Mouse (Mus musculus): ENCODE data around the gene Mpnd. TPM values are rescaled to one million over a fixed set of nuclear protein-coding genes. Genes with fewer than 3 reads are reported as not detected.

Gene Mpnd
- polyA plus RNA-seq, 1 experiment, result 51.1 TPM

DNA sequence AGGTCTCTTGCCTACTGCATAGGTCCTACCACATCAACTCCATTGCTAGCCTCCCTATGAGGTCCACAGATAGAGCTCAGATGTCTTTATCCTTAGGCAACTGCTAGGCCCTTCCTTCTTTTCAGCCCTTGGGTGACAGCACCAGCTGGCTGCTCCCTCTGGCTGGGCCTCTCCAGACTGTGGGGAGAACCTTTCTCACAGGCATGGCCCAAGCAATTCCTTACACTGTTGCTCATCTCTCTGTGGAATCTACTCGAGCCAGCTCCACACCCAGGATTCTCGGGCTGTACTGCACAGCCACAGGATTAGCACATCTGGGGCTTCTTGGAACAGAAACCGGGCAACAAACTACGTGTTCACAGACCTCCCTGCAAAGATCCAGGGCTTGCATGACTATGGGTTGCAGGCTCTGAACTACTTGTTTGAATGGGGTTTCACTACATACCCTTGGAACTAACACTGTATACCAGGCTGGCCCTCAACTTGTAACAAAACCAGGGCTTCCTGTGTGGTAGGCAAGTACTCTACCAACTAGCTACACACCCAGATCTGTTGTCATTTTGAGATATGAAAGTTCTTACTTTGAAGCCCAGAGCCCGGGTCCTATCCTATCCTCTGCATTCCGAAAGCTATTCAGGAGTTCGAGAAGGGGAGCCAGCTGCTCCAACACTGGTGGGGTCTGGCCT is 28.7 kb downstream of the Mpnd start:
- peak overlapping the region; percentile 92 for H3K4me3 ChIP-seq (ENCODE audit: insufficient read depth, low read length)
- TF ChIP-seq POLR2A (IDR thresholded peaks at IDR 0.05; ENCODE audit: low read depth, low read length), result no peak
- H3K4me1 ChIP-seq (ENCODE audit: control insufficient read depth, insufficient read depth, low read length), result peaks cover 24% of the 10 kb centered on the region

DNA sequence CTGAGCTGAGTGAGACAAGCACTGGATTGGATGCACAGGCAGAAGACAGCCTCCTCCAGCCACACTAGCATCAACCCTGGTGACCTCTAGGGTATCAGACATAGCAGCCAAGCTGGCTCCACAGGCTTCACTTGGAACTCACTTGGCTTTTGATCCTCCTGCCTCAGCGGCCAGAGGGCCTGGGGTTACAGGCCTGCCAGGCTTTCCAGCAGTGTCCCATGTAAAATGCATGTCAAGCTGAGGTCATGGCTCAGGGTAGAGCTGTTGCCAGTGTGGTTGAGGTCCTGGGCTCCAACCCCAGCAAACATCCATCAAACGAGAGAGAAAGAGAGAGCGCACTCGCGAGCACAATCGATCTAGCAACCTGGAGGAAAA is 29.2 kb downstream of the Mpnd start:
- peaks cover 24% of the 10 kb centered on the region for H3K4me1 ChIP-seq (ENCODE audit: control insufficient read depth, insufficient read depth, low read length)
- peak overlapping the region; percentile 92 for H3K4me3 ChIP-seq (ENCODE audit: insufficient read depth, low read length)
- peak overlapping the region; percentile 80 for H3K27ac ChIP-seq (ENCODE audit: insufficient read depth, low read length)
- TF ChIP-seq CTCF (IDR thresholded peaks at IDR 0.05; ENCODE audit: borderline replicate concordance, insufficient read depth, low read length) (no peak), POLR2A (IDR thresholded peaks at IDR 0.05; ENCODE audit: low read depth, low read length) (no peak)

More for the DNA sequence above, 28.7 kb downstream of the Mpnd start:
- H3K27ac ChIP-seq (ENCODE audit: insufficient read depth, low read length), result peak overlapping the region; percentile 80

DNA sequence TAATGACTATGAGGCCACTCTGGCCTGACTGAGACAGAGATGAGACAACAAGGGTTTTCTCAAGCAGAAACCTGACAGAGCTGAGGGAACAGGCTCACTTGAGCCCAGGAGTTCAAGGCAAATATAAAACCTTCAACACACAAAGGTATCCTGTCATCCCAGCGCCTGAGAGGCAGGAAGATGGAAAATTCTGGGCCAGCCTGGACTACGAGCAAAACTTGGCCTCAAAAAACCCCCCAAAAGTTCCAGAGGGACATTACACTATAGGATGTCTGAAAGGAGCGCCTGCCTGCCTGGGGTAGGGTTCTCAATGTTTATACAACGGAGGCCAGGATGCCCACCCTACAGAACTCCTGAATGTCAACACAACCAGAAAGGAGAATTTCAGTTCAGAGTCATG is 29.7 kb downstream of the Mpnd start:
- H3K27ac ChIP-seq (ENCODE audit: insufficient read depth, low read length), result peak overlapping the region; percentile 80
- H3K4me3 ChIP-seq (ENCODE audit: insufficient read depth, low read length), result peak overlapping the region; percentile 92
- TF ChIP-seq CTCF (IDR thresholded peaks at IDR 0.05; ENCODE audit: borderline replicate concordance, insufficient read depth, low read length) (no peak), POLR2A (IDR thresholded peaks at IDR 0.05; ENCODE audit: low read depth, low read length) (no peak)
- H3K4me1 ChIP-seq (ENCODE audit: control insufficient read depth, insufficient read depth, low read length), result peaks cover 23% of the 10 kb centered on the region

DNA sequence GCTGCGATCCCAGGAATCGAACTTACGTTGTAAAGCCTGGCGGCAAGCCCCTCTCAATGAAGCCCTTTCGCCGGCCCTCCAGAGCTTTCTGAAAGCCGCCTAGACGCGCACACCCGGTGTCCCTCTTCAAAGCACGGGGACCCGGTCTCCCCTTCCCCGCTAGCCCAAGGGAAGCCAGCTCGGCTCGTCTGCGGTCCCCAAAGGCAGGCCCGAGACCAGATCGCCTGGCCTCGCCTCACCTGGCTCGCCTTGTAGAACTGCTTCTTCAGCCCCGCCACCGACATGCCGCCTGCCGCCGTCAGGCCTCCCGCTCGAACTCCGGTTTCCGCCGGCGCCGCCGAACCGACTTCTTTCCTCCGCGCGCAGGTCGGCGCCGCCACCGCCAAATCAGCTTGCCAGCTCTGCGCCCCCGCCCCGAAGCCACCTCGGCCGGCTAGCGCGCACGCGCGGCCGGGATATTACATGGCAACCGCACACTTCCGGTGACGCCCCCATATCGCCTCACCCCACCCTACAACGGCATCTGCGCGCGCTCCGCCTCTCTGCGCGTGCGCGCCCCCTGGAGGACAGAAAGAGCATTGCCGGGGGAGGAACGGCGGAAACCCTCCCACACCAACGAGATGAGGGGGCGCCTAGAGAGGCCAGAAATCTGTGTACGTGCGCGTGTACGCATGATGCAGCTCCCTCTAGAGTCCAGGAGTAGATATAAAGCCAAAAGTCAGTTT is 30.8 kb downstream of the Mpnd start, which contains the start of gene Sh3gl1:
Sh3gl1 (minus strand) TSS at position 460 of the 725 bp plus-strand sequence.
- H3K4me1 ChIP-seq (ENCODE audit: control insufficient read depth, insufficient read depth, low read length), result peaks cover 12% of the 10 kb centered on the region
- peak within 1 kb of the TSS; percentile 80 for H3K27ac ChIP-seq (ENCODE audit: insufficient read depth, low read length)
- H3K4me3 ChIP-seq (ENCODE audit: insufficient read depth, low read length), result peak within 1 kb of the TSS; percentile 92
- peak; percentile 87 for TF ChIP-seq POLR2A (IDR thresholded peaks at IDR 0.05; ENCODE audit: low read depth, low read length)
- TF ChIP-seq CTCF (IDR thresholded peaks at IDR 0.05; ENCODE audit: borderline replicate concordance, insufficient read depth, low read length), result peak; percentile 95

DNA sequence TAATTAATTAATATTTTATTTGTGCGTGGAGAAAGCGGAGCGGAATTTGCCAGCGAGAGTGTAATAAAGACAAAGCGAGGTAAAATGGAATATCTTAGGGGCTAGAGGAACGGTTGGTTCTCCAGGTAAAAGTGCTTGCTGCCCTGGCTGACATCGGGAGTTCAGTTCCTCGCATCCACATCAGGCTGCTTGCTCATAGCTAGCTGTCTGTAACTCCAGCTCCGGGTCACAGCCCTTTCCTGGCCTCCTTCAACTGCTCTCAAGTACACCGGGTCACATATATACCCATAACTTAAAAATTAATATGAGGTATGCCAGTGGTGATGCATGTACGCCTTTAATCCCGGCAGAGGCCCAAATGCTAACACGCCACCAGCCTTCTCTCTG is 31.4 kb downstream of the Mpnd start:
- Histone ChIP-seq H3K4me3 (ENCODE audit: insufficient read depth, low read length) (peak overlapping the region; percentile 29), H3K4me1 (ENCODE audit: control insufficient read depth, insufficient read depth, low read length) (peaks cover 9% of the 10 kb centered on the region), H3K27ac (ENCODE audit: insufficient read depth, low read length) (no peak overlapping the region)
- TF ChIP-seq POLR2A (IDR thresholded peaks at IDR 0.05; ENCODE audit: low read depth, low read length) (no peak), CTCF (IDR thresholded peaks at IDR 0.05; ENCODE audit: borderline replicate concordance, insufficient read depth, low read length) (no peak)

DNA sequence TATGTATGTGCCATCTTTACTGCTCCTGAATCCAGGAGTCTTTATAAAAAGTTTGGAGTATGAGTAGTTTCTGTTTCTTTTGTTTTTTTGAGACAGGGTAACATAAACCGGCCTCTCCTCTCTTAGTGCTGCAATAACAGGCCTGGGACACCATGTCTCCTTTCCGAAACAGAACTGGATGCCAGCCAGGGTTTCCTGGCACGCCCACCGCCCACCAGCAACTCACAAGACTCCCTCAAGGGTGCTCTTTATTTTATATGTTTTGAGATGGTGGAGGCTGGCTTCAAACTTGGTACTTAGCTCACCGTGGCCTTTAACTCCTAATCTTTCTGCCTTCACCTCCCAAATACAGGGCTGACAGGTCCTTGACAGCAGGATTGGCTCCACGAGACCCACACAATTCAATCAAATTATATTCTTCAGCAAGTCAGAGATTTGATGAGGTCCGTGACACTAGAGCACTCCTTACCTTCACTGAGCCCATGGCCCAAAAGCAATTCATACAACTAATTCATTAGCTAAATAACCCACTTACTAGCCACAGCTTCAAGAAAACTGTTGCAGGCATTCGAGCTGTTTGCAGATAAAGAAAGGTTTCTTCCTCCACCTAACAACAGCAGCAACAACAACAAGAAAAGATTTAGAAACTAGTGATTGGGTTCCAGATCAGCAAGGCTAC is 33.2 kb downstream of the Mpnd start:
- TF ChIP-seq CTCF (IDR thresholded peaks at IDR 0.05; ENCODE audit: borderline replicate concordance, insufficient read depth, low read length), result no peak
- TF ChIP-seq POLR2A (IDR thresholded peaks at IDR 0.05; ENCODE audit: low read depth, low read length), result no peak
- H3K27ac ChIP-seq (ENCODE audit: insufficient read depth, low read length), result no peak overlapping the region
- no peak overlapping the region for H3K4me3 ChIP-seq (ENCODE audit: insufficient read depth, low read length)
- H3K4me1 ChIP-seq (ENCODE audit: control insufficient read depth, insufficient read depth, low read length), result peaks cover 7% of the 10 kb centered on the region

DNA sequence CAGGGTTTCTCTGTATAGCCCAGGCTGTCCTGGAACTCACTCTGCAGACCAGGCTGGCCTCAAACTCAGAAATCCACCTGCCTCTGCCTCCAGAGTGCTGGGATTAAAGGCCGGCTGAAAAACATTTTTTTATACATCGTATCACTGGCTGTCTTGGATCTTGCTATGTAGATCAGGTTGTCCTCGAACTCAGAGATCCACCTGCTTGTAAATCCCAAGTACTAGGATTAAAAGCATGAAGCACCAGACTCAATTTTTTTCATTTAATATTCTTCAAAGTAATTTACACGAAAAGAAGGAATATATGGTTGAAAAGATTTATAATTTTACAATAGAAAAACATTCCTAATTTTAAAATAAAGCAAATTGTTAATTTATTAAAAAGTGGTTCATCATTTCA is 33.8 kb downstream of the Mpnd start:
- Histone ChIP-seq H3K4me1 (ENCODE audit: control insufficient read depth, insufficient read depth, low read length) (peaks cover 4% of the 10 kb centered on the region; the same call in 1 of the 2 replicates), H3K4me3 (ENCODE audit: insufficient read depth, low read length) (no peak overlapping the region), H3K27ac (ENCODE audit: insufficient read depth, low read length) (no peak overlapping the region)
- TF ChIP-seq CTCF (IDR thresholded peaks at IDR 0.05; ENCODE audit: borderline replicate concordance, insufficient read depth, low read length) (no peak), POLR2A (IDR thresholded peaks at IDR 0.05; ENCODE audit: low read depth, low read length) (no peak)

DNA sequence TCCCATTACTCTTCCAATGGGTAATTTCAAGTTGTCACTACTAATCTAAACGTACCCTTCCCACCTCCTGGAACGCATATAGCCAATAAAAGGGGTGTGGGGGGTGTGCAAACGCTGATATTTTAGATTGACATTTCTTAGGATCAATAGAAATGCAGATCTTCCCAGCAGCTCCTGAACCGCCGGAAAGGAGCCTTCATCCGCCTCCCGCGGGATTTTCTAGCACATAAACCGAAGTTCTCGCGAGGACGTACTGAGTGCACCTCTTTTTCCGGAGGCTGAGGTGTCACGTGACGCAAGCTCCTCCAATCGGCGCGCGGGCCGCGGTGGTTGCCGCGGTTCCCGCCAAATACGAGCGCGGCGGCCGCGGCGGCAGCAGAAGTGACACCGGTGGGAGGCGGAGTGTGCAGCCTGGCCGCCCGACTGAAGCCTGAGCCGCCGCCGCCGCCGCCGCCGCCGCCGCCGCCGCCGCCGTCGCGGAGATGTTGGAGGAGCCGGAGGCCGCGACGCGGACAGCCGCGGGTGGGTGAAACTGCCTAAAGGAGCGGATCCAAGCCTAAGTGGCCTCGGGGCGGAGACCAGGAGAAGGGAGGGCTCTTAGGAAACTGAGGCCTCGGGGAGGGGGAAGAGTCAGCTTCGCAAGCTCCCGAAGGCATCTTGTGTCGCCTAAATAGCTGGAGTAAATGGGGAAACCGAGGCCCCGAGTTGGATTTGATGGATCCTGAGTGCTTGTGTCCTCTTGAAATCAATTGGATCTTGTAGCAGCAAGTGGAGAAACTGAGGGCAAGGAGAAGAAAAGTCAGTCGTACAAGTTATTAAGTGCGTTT is 34.7 kb downstream of the Mpnd start, which contains the start of gene Chaf1a:
Chaf1a (plus strand) TSS at position 410 of the 827 bp plus-strand sequence.
- H3K27ac ChIP-seq (ENCODE audit: insufficient read depth, low read length), result peak within 1 kb of the TSS; percentile 59
- peaks cover 4% of the 10 kb centered on the region; the same call in 1 of the 2 replicates for H3K4me1 ChIP-seq (ENCODE audit: control insufficient read depth, insufficient read depth, low read length)
- TF ChIP-seq POLR2A (IDR thresholded peaks at IDR 0.05; ENCODE audit: low read depth, low read length), result peak; percentile 47; the same call in 1 of the 2 replicates
- TF ChIP-seq CTCF (IDR thresholded peaks at IDR 0.05; ENCODE audit: borderline replicate concordance, insufficient read depth, low read length), result no peak
- peak within 1 kb of the TSS; percentile 90 for H3K4me3 ChIP-seq (ENCODE audit: insufficient read depth, low read length)

DNA sequence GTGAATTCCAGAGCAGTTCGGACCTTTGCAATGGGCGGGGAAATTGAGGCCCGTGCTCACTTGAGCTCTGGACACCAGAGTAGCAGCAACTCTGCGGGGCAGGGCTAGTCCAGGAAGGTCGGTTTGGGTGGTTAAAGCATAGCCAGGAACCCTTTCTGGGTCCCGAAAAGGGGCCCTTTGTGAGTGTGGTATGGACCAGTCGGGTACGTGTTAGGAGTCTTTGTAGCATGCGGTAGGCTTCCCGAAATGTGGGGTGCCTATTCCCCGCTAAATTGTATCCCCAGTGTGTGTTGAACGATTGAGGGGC is 35.3 kb downstream of the Mpnd start:
- Histone ChIP-seq H3K4me1 (ENCODE audit: control insufficient read depth, insufficient read depth, low read length) (peaks cover 4% of the 10 kb centered on the region; the same call in 1 of the 2 replicates), H3K4me3 (ENCODE audit: insufficient read depth, low read length) (peak overlapping the region; percentile 90), H3K27ac (ENCODE audit: insufficient read depth, low read length) (peak overlapping the region; percentile 59)
- no peak; the same call in 1 of the 2 replicates for TF ChIP-seq POLR2A (IDR thresholded peaks at IDR 0.05; ENCODE audit: low read depth, low read length)
- no peak for TF ChIP-seq CTCF (IDR thresholded peaks at IDR 0.05; ENCODE audit: borderline replicate concordance, insufficient read depth, low read length)
